Mouse (Mus musculus) midbrain, embryonic 11.5 days (tissue): ENCODE results near the gene Eomes. TPM values are rescaled to one million over a fixed set of nuclear protein-coding genes. Genes with fewer than 3 reads are reported as not detected.

Experiments used
- ATAC-seq: fragments of 200-750 bp; cut with Nextera tagmentation; 2 replicates; pipeline ENCODE4 v1.8.0; 2017; ENCODE audit warnings: moderate TSS enrichment, moderate library complexity; ENCODE audit not compliant: low FRiP score
- DNase-seq: peaks from one replicate; pipeline ENCODE4 v3.0.0; 2015; ENCODE audit warnings: low spot score; ENCODE audit errors: missing footprints
- H3K27ac ChIP-seq: fragments of 300-500 bp; sonication (generic); 2 replicates; pipeline ENCODE4 v1.5.1; 2014; ENCODE audit warnings: low read depth, low read length
- H3K27me3 ChIP-seq: fragments of 300-500 bp; sonication (generic); 2 replicates; pipeline ENCODE4 v1.6.1; 2014; ENCODE audit warnings: mild to moderate bottlenecking, low read length, moderate library complexity, mixed read lengths; ENCODE audit not compliant: control insufficient read depth, insufficient read depth
- H3K36me3 ChIP-seq: fragments of 300-500 bp; sonication (generic); 2 replicates; pipeline ENCODE4 v1.6.1; 2014; ENCODE audit warnings: mild to moderate bottlenecking, low read length, moderate library complexity, mixed read lengths; ENCODE audit not compliant: control insufficient read depth, insufficient read depth
- H3K4me1 ChIP-seq: fragments of 300-500 bp; sonication (generic); 2 replicates; pipeline ENCODE4 v1.6.1; 2014; ENCODE audit warnings: low read length; ENCODE audit not compliant: control insufficient read depth, insufficient read depth
- H3K4me2 ChIP-seq: fragments of 300-500 bp; sonication (generic); 2 replicates; pipeline ENCODE4 v1.6.1; 2014; ENCODE audit warnings: mild to moderate bottlenecking, moderate library complexity
- H3K4me3 ChIP-seq: fragments of 300-500 bp; sonication (generic); 2 replicates; pipeline ENCODE4 v1.5.1; 2014; ENCODE audit warnings: low read depth, low read length
- H3K9ac ChIP-seq: fragments of 300-500 bp; sonication (generic); 2 replicates; pipeline ENCODE4 v1.6.1; 2014; ENCODE audit warnings: low read length
- H3K9me3 ChIP-seq: fragments of 300-500 bp; sonication (generic); 2 replicates; pipeline ENCODE4 v1.6.1; 2016; ENCODE audit warnings: low read length; ENCODE audit not compliant: control insufficient read depth
- WGBS: fragments of 180-500 bp; shearing (Covaris S2); extraction: QIAGEN DNeasy Blood & Tissue Kit; methylation state at CpG from one replicate; pipeline ENCODE4 v1.1.7; 2014; 5-methylcytosine and 5-hydroxymethylcytosine counted together
- polyA plus RNA-seq: library from polyadenylated mRNA; unstranded; fragments of >200 nt; fragmentation: Nextera tagmentation; extraction: Ambion mirVana; gene quantifications from 2 replicates; pipeline ENCODE4 v1.2.1, GENCODE M21; 2014

Eomes gene
- polyA plus RNA-seq, 1 experiment from 2014 or later = 1.1 TPM

GRCm38 (mm10) chr9:118469272-118469671 is 8.7 kb upstream of the Eomes start:
- DNase-seq = peak; percentile 90
- WGBS = 5% methylated on average over 16 of the region's 16 CpGs

GRCm38 (mm10) chr9:118471296-118471695 is 6.7 kb upstream of the Eomes start:
- H3K27me3 ChIP-seq = peaks cover 50% of the 10 kb centered on the region
- no peak for ATAC-seq

More at GRCm38 (mm10) chr9:118469272-118469671, 8.7 kb upstream of the Eomes start:
- ATAC-seq = no peak
- Histone ChIP-seq H3K9me3 (no peaks in the 10 kb centered on the region), H3K36me3 (no peaks in the 10 kb centered on the region), H3K4me1 (peaks cover 6% of the 10 kb centered on the region; the same call in 1 of the 2 replicates), H3K9ac (no peak overlapping the region), H3K27ac (no peak overlapping the region), H3K4me2 (no peak overlapping the region), H3K27me3 (peaks cover 36% of the 10 kb centered on the region), H3K4me3 (no peak overlapping the region)

GRCm38 (mm10) chr9:118476211-118476765 is 1.7 kb upstream of the Eomes start:
- DNase-seq (peak; percentile 95), ATAC-seq (no peak)
- no peaks in the 10 kb centered on the region for H3K36me3 ChIP-seq
- H3K27me3 ChIP-seq = peaks cover 67% of the 10 kb centered on the region
- H3K9me3 ChIP-seq = no peaks in the 10 kb centered on the region
- under 1% methylated on average over 22 of the region's 22 CpGs for WGBS
- peaks cover 15% of the 10 kb centered on the region for H3K4me1 ChIP-seq
- peak overlapping the region; percentile 19 for H3K4me3 ChIP-seq
- H3K27ac ChIP-seq = no peak overlapping the region
- H3K4me2 ChIP-seq = peak overlapping the region; percentile 34
- H3K9ac ChIP-seq = no peak overlapping the region

More at GRCm38 (mm10) chr9:118471296-118471695, 6.7 kb upstream of the Eomes start:
- Histone ChIP-seq H3K4me1 (peaks cover 6% of the 10 kb centered on the region; the same call in 1 of the 2 replicates), H3K4me3 (no peak overlapping the region), H3K9me3 (no peaks in the 10 kb centered on the region), H3K27ac (no peak overlapping the region), H3K36me3 (no peaks in the 10 kb centered on the region), H3K4me2 (no peak overlapping the region), H3K9ac (no peak overlapping the region)
- DNase-seq = no peak
- 9% methylated on average over 3 of the region's 3 CpGs for WGBS

- H3K9me3 ChIP-seq = no peaks in the 10 kb centered on the region
- no peak for ATAC-seq
- no peak overlapping the region for H3K9ac ChIP-seq
- no peaks in the 10 kb centered on the region for H3K36me3 ChIP-seq
- H3K27me3 ChIP-seq = peaks cover 70% of the 10 kb centered on the region
- DNase-seq = peak; percentile 97
- H3K4me3 ChIP-seq = peak overlapping the region; percentile 19
- H3K4me2 ChIP-seq = peak overlapping the region; percentile 34
- WGBS = under 1% methylated on average over 33 of the region's 33 CpGs
- no peak overlapping the region for H3K27ac ChIP-seq
- H3K4me1 ChIP-seq = peaks cover 15% of the 10 kb centered on the region
Measured at GRCm38 (mm10) chr9:118476766-118477271, 1.2 kb upstream of the Eomes start.

- ATAC-seq (peak; percentile 23; the same call in 1 of the 2 replicates), DNase-seq (peak; percentile 96)
- peaks cover 76% of the 10 kb centered on the region for H3K27me3 ChIP-seq
- no peak overlapping the region for H3K27ac ChIP-seq
- peak overlapping the region; percentile 34 for H3K4me2 ChIP-seq
- H3K9me3 ChIP-seq = no peaks in the 10 kb centered on the region
- H3K4me1 ChIP-seq = peaks cover 15% of the 10 kb centered on the region
- H3K4me3 ChIP-seq = peak overlapping the region; percentile 19
- H3K9ac ChIP-seq = no peak overlapping the region
- WGBS = under 1% methylated on average over 31 of the region's 31 CpGs
- H3K36me3 ChIP-seq = no peaks in the 10 kb centered on the region
Measured at GRCm38 (mm10) chr9:118477281-118477931, 606 bp upstream of the Eomes start.

GRCm38 (mm10) chr9:118478458-118478838 is 436 bp downstream of the Eomes start:
- Histone ChIP-seq H3K27me3 (peaks cover 84% of the 10 kb centered on the region), H3K9me3 (no peaks in the 10 kb centered on the region), H3K4me1 (peaks cover 15% of the 10 kb centered on the region), H3K36me3 (no peaks in the 10 kb centered on the region), H3K4me2 (peak overlapping the region; percentile 42), H3K27ac (no peak overlapping the region), H3K9ac (no peak overlapping the region), H3K4me3 (peak overlapping the region; percentile 36)
- no peak; the same call in none of the 2 replicates for ATAC-seq
- DNase-seq = peak; percentile 94
- under 1% methylated on average over 27 of the region's 29 CpGs for WGBS

GRCm38 (mm10) chr9:118478839-118479507 is 961 bp downstream of the Eomes start:
- no peak overlapping the region for H3K27ac ChIP-seq
- H3K4me1 ChIP-seq = peaks cover 15% of the 10 kb centered on the region
- peak overlapping the region; percentile 36 for H3K4me3 ChIP-seq
- H3K36me3 ChIP-seq = no peaks in the 10 kb centered on the region
- peaks cover 89% of the 10 kb centered on the region for H3K27me3 ChIP-seq
- DNase-seq (peak; percentile 95), ATAC-seq (peak; percentile 71)
- peak overlapping the region; percentile 42 for H3K4me2 ChIP-seq
- under 1% methylated on average over 71 of the region's 87 CpGs for WGBS
- no peak overlapping the region for H3K9ac ChIP-seq
- H3K9me3 ChIP-seq = no peaks in the 10 kb centered on the region

GRCm38 (mm10) chr9:118479508-118480291 is 1.7 kb downstream of the Eomes start:
- ATAC-seq (no peak; the same call in 1 of the 2 replicates), DNase-seq (peak; percentile 92)
- Histone ChIP-seq H3K36me3 (no peaks in the 10 kb centered on the region), H3K4me1 (peaks cover 15% of the 10 kb centered on the region), H3K27me3 (peaks cover 93% of the 10 kb centered on the region), H3K4me2 (no peak overlapping the region), H3K9ac (no peak overlapping the region), H3K27ac (no peak overlapping the region), H3K4me3 (peak overlapping the region; percentile 36; the same call in 1 of the 2 replicates), H3K9me3 (no peaks in the 10 kb centered on the region)
- WGBS = 2% methylated on average over 23 of the region's 23 CpGs
